Comparison of ENCODE assay signal across 15 mouse cellular contexts in genomic region chr9:56832900-56833299, GRCm38 (mm10). TPM values are rescaled to one million over a fixed set of nuclear protein-coding genes. Genes with fewer than 3 reads are reported as not detected.
DNase-seq lines count a peak whose midpoint lies in the region; ATAC-seq and TF ChIP-seq lines count a peak whose summit lies in the region.
"Had no signal": no experiment of that assay in that cellular context is flagged by ENCODE, and none has a peak within 500 bp of the region (broad histone marks: within the 10 kb centered on the region; RNA-seq: fewer than 3 reads in every experiment).

No protein-coding gene starts in this region.

- H3K9ac ChIP-seq in forebrain, postnatal 0 days, result no peak overlapping the region
- no peak overlapping the region for H3K9ac ChIP-seq in forebrain, embryonic 11.5 days (ENCODE audit: low read length)
- no peak overlapping the region for H3K9ac ChIP-seq in kidney, embryonic 16.5 days (replicated peaks; ENCODE audit: low read length)
- H3K9ac ChIP-seq in kidney, embryonic 14.5 days (ENCODE audit: low read depth, low read length), result no peak overlapping the region
- H3K9ac ChIP-seq: embryonic facial prominence, embryonic 12.5 days; liver, embryonic 14.5 days had no signal

- WGBS in forebrain, postnatal 0 days, result 35% methylated on average over 6 of the region's 6 CpGs
- 53% methylated on average over 6 of the region's 6 CpGs for WGBS in forebrain, embryonic 11.5 days
- 14% methylated on average over 6 of the region's 6 CpGs for WGBS in kidney, embryonic 16.5 days
- 18% methylated on average over 6 of the region's 6 CpGs for WGBS in kidney, embryonic 14.5 days

- H3K4me1 ChIP-seq in forebrain, postnatal 0 days (ENCODE audit: insufficient read depth), result 0 out of 2 replicates have a peak, but pooled peaks cover 6% of the 10 kb centered on the region
- no peaks in the 10 kb centered on the region for H3K4me1 ChIP-seq in forebrain, embryonic 11.5 days (replicated peaks; ENCODE audit: control insufficient read depth, insufficient read depth, low read length)
- H3K4me1 ChIP-seq in kidney, embryonic 16.5 days (ENCODE audit: insufficient read depth, low read length), result no peaks in the 10 kb centered on the region
- no peaks in the 10 kb centered on the region for H3K4me1 ChIP-seq in kidney, embryonic 14.5 days (ENCODE audit: control insufficient read depth, insufficient read depth, low read length)

- H3K36me3 ChIP-seq in forebrain, postnatal 0 days (ENCODE audit: insufficient read depth), result no peaks in the 10 kb centered on the region
- no peaks in the 10 kb centered on the region for H3K36me3 ChIP-seq in forebrain, embryonic 11.5 days (ENCODE audit: control insufficient read depth, insufficient read depth, low read length)
- no peaks in the 10 kb centered on the region for H3K36me3 ChIP-seq in kidney, embryonic 16.5 days (ENCODE audit: insufficient read depth, low read length)
- H3K36me3 ChIP-seq in kidney, embryonic 14.5 days (ENCODE audit: control insufficient read depth, insufficient read depth, low read length), result no peaks in the 10 kb centered on the region
- H3K36me3 ChIP-seq: embryonic facial prominence, embryonic 12.5 days had no signal

- H3K9me3 ChIP-seq in forebrain, postnatal 0 days (ENCODE audit: low read length), result no peaks in the 10 kb centered on the region
- no peaks in the 10 kb centered on the region for H3K9me3 ChIP-seq in forebrain, embryonic 11.5 days (ENCODE audit: control insufficient read depth, low read length)
- H3K9me3 ChIP-seq in kidney, embryonic 16.5 days (ENCODE audit: low read length), result no peaks in the 10 kb centered on the region
- H3K9me3 ChIP-seq in kidney, embryonic 14.5 days (ENCODE audit: control insufficient read depth, low read length), result no peaks in the 10 kb centered on the region
- H3K9me3 ChIP-seq: embryonic facial prominence, embryonic 12.5 days had no signal

- no peak overlapping the region for H3K27ac ChIP-seq in forebrain, postnatal 0 days (ENCODE audit: low read depth, low read length)
- H3K27ac ChIP-seq in forebrain, embryonic 11.5 days (ENCODE audit: low read depth, low read length), result no peak overlapping the region
- no peak overlapping the region for H3K27ac ChIP-seq in kidney, embryonic 16.5 days (ENCODE audit: low read length)
- no peak overlapping the region for H3K27ac ChIP-seq in kidney, embryonic 14.5 days (ENCODE audit: low read depth, low read length)
- H3K27ac ChIP-seq: embryonic facial prominence, embryonic 12.5 days; liver, embryonic 14.5 days; stomach, postnatal 0 days had no signal

- intact Hi-C loops in left cerebral cortex, postnatal 4 days (cut with DNase I), result no loop called here

- H3K4me3 ChIP-seq in forebrain, postnatal 0 days (ENCODE audit: low read depth, low read length), result no peak overlapping the region
- no peak overlapping the region for H3K4me3 ChIP-seq in forebrain, embryonic 11.5 days (ENCODE audit: low read depth, low read length)
- no peak overlapping the region for H3K4me3 ChIP-seq in kidney, embryonic 16.5 days (ENCODE audit: low read length)
- no peak overlapping the region for H3K4me3 ChIP-seq in kidney, embryonic 14.5 days (ENCODE audit: low read length)
- H3K4me3 ChIP-seq: embryonic facial prominence, embryonic 12.5 days had no signal

- no peak for TF ChIP-seq CTCF in forebrain, postnatal 0 days (IDR thresholded peaks at IDR 0.05; ENCODE audit: low read depth)

- no peak for DNase-seq in forebrain, postnatal 0 days
- DNase-seq in forebrain, embryonic 11.5 days (ENCODE audit: low spot score), result no peak
- DNase-seq in gastrocnemius, adult 8-10 months (ENCODE audit: low spot score in 2 of 2), result peak; percentile 34 to 41
- peak; percentile 22 for DNase-seq in left cerebral cortex, postnatal 4 days
- no peak for DNase-seq in spleen, adult 18-20 months
- DNase-seq in cerebellum, postnatal 25 days, result no peak
- DNase-seq: cerebellum, adult 8-10 months had no signal

- ATAC-seq in forebrain, postnatal 0 days, result peak; percentile 47; the same call in 1 of the 2 replicates
- no peak for ATAC-seq in forebrain, embryonic 11.5 days (replicated peaks; ENCODE audit: low FRiP score)
- ATAC-seq in kidney, embryonic 16.5 days (ENCODE audit: low FRiP score, low TSS enrichment), result 0 out of 2 replicates have a peak, but pooled peaks have one; percentile 51
- no peak; the same call in 1 of the 2 replicates for ATAC-seq in kidney, embryonic 14.5 days (ENCODE audit: low FRiP score, low TSS enrichment)

- H3K4me2 ChIP-seq in forebrain, postnatal 0 days (ENCODE audit: low read depth), result no peak overlapping the region
- H3K4me2 ChIP-seq in forebrain, embryonic 11.5 days (ENCODE audit: low read depth, low read length, severe bottlenecking), result no peak overlapping the region
- no peak overlapping the region for H3K4me2 ChIP-seq in kidney, embryonic 16.5 days (replicated peaks; ENCODE audit: low read depth, low read length)
- no peak overlapping the region for H3K4me2 ChIP-seq in kidney, embryonic 14.5 days (replicated peaks; ENCODE audit: low read depth, low read length)
- H3K4me2 ChIP-seq: embryonic facial prominence, embryonic 12.5 days had no signal

- no peaks in the 10 kb centered on the region for H3K27me3 ChIP-seq in forebrain, postnatal 0 days (ENCODE audit: insufficient read depth, low read length)
- no peaks in the 10 kb centered on the region for H3K27me3 ChIP-seq in forebrain, embryonic 11.5 days (ENCODE audit: control insufficient read depth, insufficient read depth, low read length)
- no peaks in the 10 kb centered on the region for H3K27me3 ChIP-seq in kidney, embryonic 16.5 days (ENCODE audit: insufficient read depth, low read length)
- H3K27me3 ChIP-seq in kidney, embryonic 14.5 days (ENCODE audit: control insufficient read depth, insufficient read depth, low read length), result no peaks in the 10 kb centered on the region

RNA-seq across cellular contexts. Expression of gene Odf3l1, which starts 31.6 kb away (rescaled TPM):
- total RNA-seq in forebrain, postnatal 0 days (2014; rRNA removed), result not detected in 2 replicates
- polyA plus RNA-seq in forebrain, postnatal 0 days (2015; fragmentation: Nextera tagmentation; extraction: Ambion mirVana), result 0.12 and 0.13 TPM in 2 replicates
- not detected in 2 replicates for polyA plus RNA-seq in forebrain, embryonic 11.5 days (2014; fragmentation: Nextera tagmentation; extraction: Ambion mirVana)
- polyA plus RNA-seq in kidney, embryonic 16.5 days (2015; fragmentation: Nextera tagmentation; extraction: Ambion mirVana), result 0.26 and 0.32 TPM in 2 replicates
- 0.20 TPM in 1 of 2 replicates, not detected in the other for polyA plus RNA-seq in kidney, embryonic 14.5 days (2014; fragmentation: Nextera tagmentation; extraction: Ambion mirVana)
- under 1 TPM in 1 of 4 experiments, not detected in 3; 0.27 TPM for total RNA-seq in gastrocnemius, adult 8-10 months (2022)
- total RNA-seq in left cerebral cortex, postnatal 4 days (2021), result not detected
- total RNA-seq: ES-E14; megakaryocyte-erythroid progenitor cell, adult 5-6 weeks had no signal
- polyA plus RNA-seq: liver, embryonic 14.5 days; neural tube, embryonic 11.5 days had no signal

RNA-seq across cellular contexts. Expression of gene Cspg4, which starts 31.9 kb away (rescaled TPM):
- total RNA-seq in forebrain, postnatal 0 days (2014; rRNA removed), result 19.4 and 24.7 TPM in 2 replicates
- polyA plus RNA-seq in forebrain, postnatal 0 days (2015; fragmentation: Nextera tagmentation; extraction: Ambion mirVana), result 5.1 and 7.5 TPM in 2 replicates
- polyA plus RNA-seq in forebrain, embryonic 11.5 days (2014; fragmentation: Nextera tagmentation; extraction: Ambion mirVana), result 1.4 and 2.0 TPM in 2 replicates
- 30.5 and 32.6 TPM in 2 replicates for polyA plus RNA-seq in kidney, embryonic 16.5 days (2015; fragmentation: Nextera tagmentation; extraction: Ambion mirVana)
- 15.7 and 19.2 TPM in 2 replicates for polyA plus RNA-seq in kidney, embryonic 14.5 days (2014; fragmentation: Nextera tagmentation; extraction: Ambion mirVana)
- 1 to 10 TPM; 3.2 to 5.4 (median 4.2) TPM for total RNA-seq in gastrocnemius, adult 8-10 months (2022)
- total RNA-seq in left cerebral cortex, postnatal 4 days (2021), result 10 to 100 TPM; 21.8 to 23.7 TPM
- total RNA-seq: megakaryocyte-erythroid progenitor cell, adult 5-6 weeks had no signal

RNA-seq across cellular contexts. Expression of gene Lingo1, which starts 36.6 kb away (rescaled TPM):
- 90.3 and 103 TPM in 2 replicates for total RNA-seq in forebrain, postnatal 0 days (2014; rRNA removed)
- 98.6 and 114 TPM in 2 replicates for polyA plus RNA-seq in forebrain, postnatal 0 days (2015; fragmentation: Nextera tagmentation; extraction: Ambion mirVana)
- polyA plus RNA-seq in forebrain, embryonic 11.5 days (2014; fragmentation: Nextera tagmentation; extraction: Ambion mirVana), result 2.5 and 3.2 TPM in 2 replicates
- 3.2 and 4.4 TPM in 2 replicates for polyA plus RNA-seq in kidney, embryonic 16.5 days (2015; fragmentation: Nextera tagmentation; extraction: Ambion mirVana)
- polyA plus RNA-seq in kidney, embryonic 14.5 days (2014; fragmentation: Nextera tagmentation; extraction: Ambion mirVana), result 4.3 and 4.6 TPM in 2 replicates
- under 1 TPM; 0.22 to 0.92 (median 0.67) TPM for total RNA-seq in gastrocnemius, adult 8-10 months (2022)
- 100 to 1,000 TPM; 224 to 247 TPM for total RNA-seq in left cerebral cortex, postnatal 4 days (2021)
- total RNA-seq: megakaryocyte-erythroid progenitor cell, adult 5-6 weeks had no signal

Comparison
In these comparisons a context has a peak if more than half of its experiments do, and no peak if none do; other contexts are left out.
1. ATAC-seq: peak in forebrain, postnatal 0 days (single experiment) and kidney, embryonic 16.5 days (single experiment); none in forebrain, embryonic 11.5 days (single experiment) and kidney, embryonic 14.5 days (single experiment).
2. RNA of gene Lingo1, which starts 36.6 kb away (polyA plus RNA-seq): 98.6 to 114 TPM in forebrain, postnatal 0 days; 4.3 to 4.6 TPM in kidney, embryonic 14.5 days, 3.2 to 4.4 TPM in kidney, embryonic 16.5 days and 2.5 to 3.2 TPM in forebrain, embryonic 11.5 days; every median in the first group is over 10 times any median in the second.
3. DNase-seq: peak in gastrocnemius, adult 8-10 months (2 of 2) and left cerebral cortex, postnatal 4 days (single experiment); none in forebrain, postnatal 0 days (single experiment), forebrain, embryonic 11.5 days (single experiment), spleen, adult 18-20 months (0 of 2) and cerebellum, postnatal 25 days (0 of 2).